Mouse (Mus musculus): ENCODE measurements at regions not wholly inside any gene's neighbourhood (a gene's known extent, or its start where the extent isn't known, plus 50 kb on each side); places are given as distances from the start of the nearest gene placed in this dataset.

DNA sequence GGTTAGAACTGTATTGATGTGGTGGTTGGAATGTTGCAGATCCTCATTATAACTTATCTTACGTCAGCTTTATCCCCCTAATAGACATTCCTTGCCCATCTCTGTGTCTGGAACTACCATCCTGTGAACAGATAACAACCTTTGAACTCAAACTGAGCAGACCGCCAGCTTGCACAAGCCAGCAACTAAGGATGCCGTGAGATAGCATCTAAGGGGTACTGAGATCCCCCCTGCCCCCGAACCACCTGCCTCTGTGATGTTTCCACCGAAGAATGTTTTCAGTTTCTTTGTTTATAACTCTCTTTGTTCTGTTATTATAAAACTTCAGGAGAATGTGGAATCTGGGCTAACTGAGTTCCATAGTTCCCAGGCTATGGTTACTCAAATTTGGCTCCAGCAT is 151.3 kb downstream of the Chic2 start:
- Histone ChIP-seq H3K4me1 (ENCODE audit: control insufficient read depth, insufficient read depth, low read length) (no peaks in the 10 kb centered on the region), H3K4me3 (replicated peaks; ENCODE audit: extremely low read depth, low read depth, low read length) (no peak overlapping the region)
- 69% methylated on average over 5 of the region's 5 CpGs for WGBS
- TF ChIP-seq POLR2A (IDR thresholded peaks at IDR 0.05; ENCODE audit: borderline replicate concordance, extremely low read depth, low read depth, low read length), result no peak
- TF ChIP-seq CTCF (IDR thresholded peaks at IDR 0.05; ENCODE audit: insufficient read depth, low read length), result no peak
- no peak for DNase-seq

DNA sequence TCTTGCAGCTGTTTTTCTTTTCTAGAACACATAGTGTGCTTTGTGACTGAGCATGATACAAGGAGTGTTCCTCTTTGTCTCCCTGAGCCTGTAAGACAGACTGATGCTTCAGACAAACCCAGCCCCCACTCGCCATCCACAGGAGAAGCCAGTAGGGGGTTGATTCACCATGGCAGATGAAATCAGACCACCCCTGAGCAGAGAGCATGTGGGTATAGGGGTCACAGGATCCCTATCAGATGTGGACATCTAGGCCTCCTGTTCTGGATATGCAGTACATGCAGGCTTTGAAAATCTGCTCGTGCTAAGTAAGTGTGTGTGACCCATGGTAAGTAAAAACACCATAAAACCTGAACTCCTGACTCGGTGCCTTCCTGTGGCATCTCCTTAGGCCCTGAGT is 153.0 kb downstream of the Chic2 start:
- Histone ChIP-seq H3K4me3 (replicated peaks; ENCODE audit: extremely low read depth, low read depth, low read length) (no peak overlapping the region), H3K4me1 (ENCODE audit: control insufficient read depth, insufficient read depth, low read length) (no peaks in the 10 kb centered on the region)
- no peak for TF ChIP-seq CTCF (IDR thresholded peaks at IDR 0.05; ENCODE audit: insufficient read depth, low read length)
- TF ChIP-seq POLR2A (IDR thresholded peaks at IDR 0.05; ENCODE audit: borderline replicate concordance, extremely low read depth, low read depth, low read length), result no peak
- WGBS, result 69% methylated on average over 3 of the region's 3 CpGs
- no peak for DNase-seq

DNA sequence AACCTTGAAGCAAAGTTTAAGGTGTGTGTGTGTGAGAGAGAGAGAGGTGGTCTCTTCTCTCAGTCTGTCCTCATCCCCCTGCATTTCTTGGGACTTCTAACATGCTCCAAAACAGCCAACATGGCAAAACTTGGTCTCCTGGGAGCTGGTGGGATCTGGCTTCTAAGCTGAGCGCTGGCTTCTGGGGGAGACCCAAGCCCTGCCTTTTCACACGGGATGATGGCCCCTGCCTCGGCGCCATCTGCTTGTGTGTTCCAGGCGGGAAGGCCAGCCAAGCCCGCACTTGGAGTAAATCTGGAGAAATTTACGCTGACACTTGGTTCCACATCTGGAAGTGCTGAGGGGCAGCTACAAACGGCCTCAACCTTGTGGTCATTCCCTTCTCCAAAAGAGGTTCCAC is 155.6 kb downstream of the Chic2 start:
- no peak for DNase-seq
- TF ChIP-seq CTCF (IDR thresholded peaks at IDR 0.05; ENCODE audit: insufficient read depth, low read length) (no peak), POLR2A (IDR thresholded peaks at IDR 0.05; ENCODE audit: borderline replicate concordance, extremely low read depth, low read depth, low read length) (no peak)
- H3K4me3 ChIP-seq (replicated peaks; ENCODE audit: extremely low read depth, low read depth, low read length), result no peak overlapping the region
- WGBS, result 75% methylated on average over 8 of the region's 8 CpGs
- no peaks in the 10 kb centered on the region for H3K4me1 ChIP-seq (ENCODE audit: control insufficient read depth, insufficient read depth, low read length)

DNA sequence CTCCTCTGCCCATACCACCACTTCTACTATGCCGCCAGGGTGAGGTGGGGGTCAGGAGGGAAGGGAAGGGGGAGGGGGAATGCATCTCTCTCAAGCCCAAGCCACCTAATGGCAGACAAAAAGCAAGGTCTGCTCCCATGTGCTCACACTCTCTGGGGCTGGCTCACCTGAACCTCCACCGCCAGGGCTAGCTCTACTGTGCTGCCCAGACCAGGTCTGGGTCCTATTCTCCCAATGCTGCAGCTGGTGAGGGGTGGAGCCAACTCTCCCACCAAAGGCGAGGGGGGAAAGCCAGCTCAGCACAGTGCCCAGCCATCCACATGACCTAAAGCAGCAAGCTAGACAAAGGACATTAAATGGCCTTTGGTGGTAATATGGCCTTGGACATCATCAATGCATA is 158.6 kb downstream of the Chic2 start:
- 72% methylated on average over 3 of the region's 3 CpGs for WGBS

DNA sequence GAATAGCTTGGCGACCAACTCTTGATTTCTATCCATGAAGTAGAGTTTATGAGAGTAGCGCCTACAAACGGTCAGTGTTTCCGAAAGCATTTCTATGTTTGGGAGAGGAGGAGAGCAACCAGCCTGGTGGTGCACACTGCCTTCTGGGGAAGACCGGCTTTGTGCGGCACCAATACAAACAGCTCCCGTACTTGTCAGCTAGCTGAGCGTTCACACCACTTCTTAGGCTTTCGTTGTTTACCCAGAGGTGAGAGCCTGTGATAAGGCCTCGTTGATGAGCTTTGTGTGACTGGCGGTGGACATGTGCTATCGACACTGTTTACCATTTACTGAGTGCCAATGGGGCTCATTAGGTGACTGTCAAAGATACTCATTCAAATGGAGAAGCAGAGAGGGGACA is 162.0 kb downstream of the Chic2 start:
- H3K4me3 ChIP-seq (replicated peaks; ENCODE audit: extremely low read depth, low read depth, low read length), result no peak overlapping the region
- H3K4me1 ChIP-seq (ENCODE audit: control insufficient read depth, insufficient read depth, low read length), result no peaks in the 10 kb centered on the region
- no peak for TF ChIP-seq POLR2A (IDR thresholded peaks at IDR 0.05; ENCODE audit: borderline replicate concordance, extremely low read depth, low read depth, low read length)
- TF ChIP-seq CTCF (IDR thresholded peaks at IDR 0.05; ENCODE audit: insufficient read depth, low read length), result no peak
- WGBS, result 48% methylated on average over 12 of the region's 12 CpGs
- DNase-seq, result no peak

More for the DNA sequence above, 158.6 kb downstream of the Chic2 start:
- DNase-seq, result no peak
- Histone ChIP-seq H3K4me3 (replicated peaks; ENCODE audit: extremely low read depth, low read depth, low read length) (no peak overlapping the region), H3K4me1 (ENCODE audit: control insufficient read depth, insufficient read depth, low read length) (no peaks in the 10 kb centered on the region)
- no peak for TF ChIP-seq POLR2A (IDR thresholded peaks at IDR 0.05; ENCODE audit: borderline replicate concordance, extremely low read depth, low read depth, low read length)
- TF ChIP-seq CTCF (IDR thresholded peaks at IDR 0.05; ENCODE audit: insufficient read depth, low read length), result no peak

DNA sequence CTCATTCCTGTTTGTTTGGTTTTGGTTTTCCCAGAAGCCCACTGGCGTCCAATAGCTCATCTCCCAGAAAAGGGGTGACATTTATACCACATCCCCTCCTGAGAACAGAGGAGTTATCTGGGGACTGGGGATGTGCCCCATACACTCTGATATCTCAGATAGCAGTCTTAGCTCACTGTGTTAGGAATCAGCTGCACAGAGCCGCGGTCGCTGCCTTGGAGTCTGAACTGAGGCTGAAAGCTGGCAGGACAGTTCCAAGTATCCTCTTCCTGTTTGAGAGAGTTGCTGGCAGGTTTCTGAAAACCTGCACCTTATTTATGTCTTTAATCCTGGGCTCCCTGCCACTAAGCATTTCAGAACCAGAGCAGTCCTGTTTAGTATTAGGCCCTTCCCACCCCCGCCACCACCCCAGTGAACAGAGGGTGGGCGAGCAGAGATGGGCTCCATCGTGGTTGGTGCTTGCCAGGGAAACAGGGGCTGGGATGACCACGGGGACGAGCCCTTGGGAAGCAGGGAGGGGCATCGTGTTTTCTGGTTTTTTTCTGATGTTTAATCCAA is 163.8 kb downstream of the Chic2 start:
- 43% methylated on average over 10 of the region's 10 CpGs for WGBS
- no peaks in the 10 kb centered on the region for H3K4me1 ChIP-seq (ENCODE audit: control insufficient read depth, insufficient read depth, low read length)
- DNase-seq, result no peak
- TF ChIP-seq POLR2A (IDR thresholded peaks at IDR 0.05; ENCODE audit: borderline replicate concordance, extremely low read depth, low read depth, low read length) (no peak), CTCF (IDR thresholded peaks at IDR 0.05; ENCODE audit: insufficient read depth, low read length) (no peak)
- no peak overlapping the region for H3K4me3 ChIP-seq (replicated peaks; ENCODE audit: extremely low read depth, low read depth, low read length)

DNA sequence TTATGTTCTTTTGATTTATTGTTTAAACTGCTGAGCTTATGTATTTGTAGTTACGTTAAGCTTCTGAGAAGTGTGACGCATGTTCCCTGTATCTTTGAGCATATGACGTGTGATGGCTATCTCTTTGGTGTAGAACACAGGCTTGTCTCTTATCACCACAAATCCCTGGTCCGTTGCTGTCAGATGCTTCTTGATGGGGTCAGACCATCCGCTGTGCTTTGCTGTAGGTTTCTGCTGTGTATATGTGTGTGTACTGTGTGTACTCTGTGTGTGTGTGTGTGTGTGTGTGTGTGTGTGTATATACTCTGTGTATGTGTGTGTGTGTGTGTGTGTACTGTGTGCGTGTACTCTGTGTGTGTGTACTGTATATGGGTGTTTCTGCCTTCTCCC is 164.5 kb downstream of the Chic2 start:
- no peaks in the 10 kb centered on the region for H3K4me1 ChIP-seq (ENCODE audit: control insufficient read depth, insufficient read depth, low read length)
- 81% methylated on average over 6 of the region's 6 CpGs for WGBS
- DNase-seq, result no peak
- no peak for TF ChIP-seq POLR2A (IDR thresholded peaks at IDR 0.05; ENCODE audit: borderline replicate concordance, extremely low read depth, low read depth, low read length)
- no peak for TF ChIP-seq CTCF (IDR thresholded peaks at IDR 0.05; ENCODE audit: insufficient read depth, low read length)
- no peak overlapping the region for H3K4me3 ChIP-seq (replicated peaks; ENCODE audit: extremely low read depth, low read depth, low read length)

DNA sequence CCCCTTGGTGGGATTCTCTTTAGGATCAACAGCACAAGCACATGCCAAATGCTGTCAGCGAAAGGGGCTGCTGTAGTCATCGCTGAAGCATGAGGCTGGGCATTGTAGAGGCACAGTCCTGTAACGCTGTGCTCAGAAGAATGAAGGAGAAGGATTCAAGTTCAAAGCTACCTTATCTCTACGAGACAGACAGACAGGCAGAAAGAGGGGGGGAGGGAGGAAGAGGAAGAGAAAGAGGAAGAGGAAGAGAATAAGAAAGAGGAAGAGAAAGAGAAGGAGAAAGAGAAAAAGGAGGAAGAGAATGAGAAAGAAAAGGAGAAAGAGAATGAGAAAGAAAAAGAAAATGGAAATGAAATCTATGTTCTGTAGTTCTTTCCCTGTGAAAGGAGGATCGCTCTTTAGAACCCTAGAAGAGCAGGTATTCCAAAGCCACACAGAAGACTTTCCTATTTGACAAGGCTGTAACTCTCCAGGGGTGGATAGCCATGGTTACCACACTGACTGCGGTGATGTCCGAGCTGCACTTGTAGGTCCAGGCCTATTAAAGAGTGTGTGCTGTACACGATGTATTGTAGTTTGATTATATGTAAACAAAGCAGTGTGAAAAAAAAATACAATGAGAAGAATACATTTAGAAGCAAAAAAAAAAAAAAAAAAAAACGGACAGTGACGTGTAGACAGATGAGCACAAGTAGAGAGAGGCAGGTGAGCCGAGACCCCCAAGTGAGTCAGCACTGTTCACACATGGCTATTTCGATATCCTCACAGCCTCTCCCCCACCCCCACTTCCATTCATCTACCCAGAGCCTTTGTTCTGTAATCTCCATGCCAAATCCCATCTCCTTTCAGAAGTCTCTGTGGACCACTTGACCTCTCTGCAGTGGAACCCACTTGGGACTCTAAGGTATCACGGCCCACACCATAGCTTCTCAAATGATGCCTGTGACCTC is 165.2 kb downstream of the Chic2 start:
- TF ChIP-seq POLR2A (IDR thresholded peaks at IDR 0.05; ENCODE audit: borderline replicate concordance, extremely low read depth, low read depth, low read length) (no peak), CTCF (IDR thresholded peaks at IDR 0.05; ENCODE audit: insufficient read depth, low read length) (no peak)
- DNase-seq, result no peak
- WGBS, result 76% methylated on average over 12 of the region's 13 CpGs

DNA sequence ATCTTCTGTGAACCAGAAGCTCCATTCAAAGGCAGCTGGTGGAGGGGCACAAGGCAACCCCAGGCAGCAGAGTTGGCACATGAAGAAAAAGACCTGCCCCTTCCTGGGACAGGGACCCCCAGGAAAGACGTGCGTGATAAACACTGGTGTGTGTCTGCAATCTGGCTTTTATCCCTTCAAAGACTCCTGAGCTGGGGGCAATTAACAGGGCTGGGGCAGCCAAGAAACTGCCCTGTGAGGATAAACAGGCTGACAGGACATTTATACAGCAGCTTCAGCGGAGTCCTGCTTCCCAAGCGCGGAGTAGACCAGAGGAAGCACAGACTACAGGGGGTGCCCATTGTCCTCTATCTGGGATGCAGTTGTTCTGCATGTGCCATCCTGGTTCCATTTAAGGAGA is 167.0 kb downstream of the Chic2 start:
- 30% methylated on average over 5 of the region's 5 CpGs for WGBS
- no peak for DNase-seq
- Histone ChIP-seq H3K4me1 (ENCODE audit: control insufficient read depth, insufficient read depth, low read length) (no peaks in the 10 kb centered on the region), H3K4me3 (replicated peaks; ENCODE audit: extremely low read depth, low read depth, low read length) (no peak overlapping the region)
- TF ChIP-seq POLR2A (IDR thresholded peaks at IDR 0.05; ENCODE audit: borderline replicate concordance, extremely low read depth, low read depth, low read length) (no peak), CTCF (IDR thresholded peaks at IDR 0.05; ENCODE audit: insufficient read depth, low read length) (no peak)

More for the DNA sequence above, 165.2 kb downstream of the Chic2 start:
- Histone ChIP-seq H3K4me1 (ENCODE audit: control insufficient read depth, insufficient read depth, low read length) (no peaks in the 10 kb centered on the region), H3K4me3 (replicated peaks; ENCODE audit: extremely low read depth, low read depth, low read length) (no peak overlapping the region)

DNA sequence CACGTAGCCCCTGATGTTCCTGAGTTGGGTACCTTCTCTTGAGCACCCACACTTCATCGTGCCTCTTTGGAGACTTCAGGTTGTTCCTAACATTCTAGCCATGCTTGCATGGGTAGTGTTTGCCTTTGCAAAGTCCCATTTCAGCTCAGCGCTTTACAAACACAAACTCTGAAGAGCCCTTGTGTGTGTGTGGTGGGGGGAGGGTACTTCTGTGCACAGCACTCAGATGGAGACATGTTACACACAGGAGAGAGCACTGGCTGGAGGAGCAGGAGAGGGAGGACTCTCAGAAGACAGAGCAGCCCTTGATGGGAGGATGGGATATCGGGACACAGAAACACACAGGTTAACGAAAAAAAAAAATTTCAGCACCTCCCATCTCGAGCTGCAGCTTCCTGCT is 167.4 kb downstream of the Chic2 start:
- no peak for TF ChIP-seq POLR2A (IDR thresholded peaks at IDR 0.05; ENCODE audit: borderline replicate concordance, extremely low read depth, low read depth, low read length)
- TF ChIP-seq CTCF (IDR thresholded peaks at IDR 0.05; ENCODE audit: insufficient read depth, low read length), result no peak

More for the DNA sequence above, 167.4 kb downstream of the Chic2 start:
- 39% methylated on average over 6 of the region's 6 CpGs for WGBS
- Histone ChIP-seq H3K4me3 (replicated peaks; ENCODE audit: extremely low read depth, low read depth, low read length) (no peak overlapping the region), H3K4me1 (ENCODE audit: control insufficient read depth, insufficient read depth, low read length) (no peaks in the 10 kb centered on the region)
- no peak for DNase-seq
